Mouse (Mus musculus) megakaryocyte, adult 5-6 weeks (primary cell): Measurements from ENCODE around the gene Hist1h3f. TPM values are rescaled to one million over a fixed set of nuclear protein-coding genes. Genes with fewer than 3 reads are reported as not detected.
A peak's percentile ranks its signal among the peaks of the same experiment; 100 is the strongest.
"Not testable (repeated sequence)": the region's sequence is repeated elsewhere in the genome, so short reads cannot be mapped to it uniquely, and the experiment has no call there.

Source experiments
- ATAC-seq: 2 replicates; pipeline ENCODE4 v1.8.0; 2016; ENCODE audit warnings: mild to moderate bottlenecking, inconsistent platforms; ENCODE audit not compliant: poor library complexity, severe bottlenecking
- total RNA-seq, 2 experiments: library from RNA; stranded (forward) in 1 of 2; stranded (reverse) in 1 of 2; fragments of 153-499, 151-499 nt in 1 of 2; fragments of 221-1000, 200-1000 nt in 1 of 2; gene quantifications; 2 replicates each; pipeline versions ENCODE4 v1.2.3 to v1.2.4; 2015 to 2017

The Hist1h3f gene
- total RNA-seq, 2 experiments from 2014 or later, result 48.7 to 145 TPM

DNA sequence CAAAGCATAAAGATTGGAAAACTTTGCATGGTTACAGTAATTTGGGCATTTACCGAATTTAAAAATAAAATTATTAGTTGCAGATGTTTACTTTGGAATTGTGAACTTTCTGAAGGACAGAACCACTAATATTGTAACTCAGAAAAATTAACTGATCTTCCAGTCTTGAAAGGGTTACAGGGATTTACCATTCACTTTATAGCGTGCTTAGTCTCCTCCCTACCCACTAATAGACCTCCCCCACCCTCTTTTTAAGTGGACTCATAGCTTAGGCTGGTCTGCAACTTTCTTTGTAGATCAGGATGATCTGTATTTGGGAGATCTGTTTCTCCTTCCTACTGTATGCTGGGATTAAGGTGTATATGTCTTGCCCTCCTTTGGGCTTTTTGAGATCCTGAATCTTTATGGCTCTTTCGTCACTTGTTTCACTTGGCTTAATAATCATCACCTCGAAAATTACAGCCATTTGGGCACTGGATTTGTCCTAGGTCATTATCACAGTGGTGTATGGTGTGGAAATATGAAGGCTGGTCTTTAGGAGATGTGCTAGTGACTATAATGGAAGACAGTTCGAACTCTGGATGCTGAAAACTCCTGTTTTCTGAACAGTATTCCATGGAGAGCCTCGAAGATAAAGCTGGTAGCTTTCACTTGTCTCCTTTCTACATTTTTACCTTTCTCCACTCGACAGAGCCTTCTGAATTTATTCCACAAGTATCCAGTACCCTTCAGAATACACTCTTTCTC lies 7.6 kb upstream of the Hist1h3f start:
- ATAC-seq, result no peak

DNA sequence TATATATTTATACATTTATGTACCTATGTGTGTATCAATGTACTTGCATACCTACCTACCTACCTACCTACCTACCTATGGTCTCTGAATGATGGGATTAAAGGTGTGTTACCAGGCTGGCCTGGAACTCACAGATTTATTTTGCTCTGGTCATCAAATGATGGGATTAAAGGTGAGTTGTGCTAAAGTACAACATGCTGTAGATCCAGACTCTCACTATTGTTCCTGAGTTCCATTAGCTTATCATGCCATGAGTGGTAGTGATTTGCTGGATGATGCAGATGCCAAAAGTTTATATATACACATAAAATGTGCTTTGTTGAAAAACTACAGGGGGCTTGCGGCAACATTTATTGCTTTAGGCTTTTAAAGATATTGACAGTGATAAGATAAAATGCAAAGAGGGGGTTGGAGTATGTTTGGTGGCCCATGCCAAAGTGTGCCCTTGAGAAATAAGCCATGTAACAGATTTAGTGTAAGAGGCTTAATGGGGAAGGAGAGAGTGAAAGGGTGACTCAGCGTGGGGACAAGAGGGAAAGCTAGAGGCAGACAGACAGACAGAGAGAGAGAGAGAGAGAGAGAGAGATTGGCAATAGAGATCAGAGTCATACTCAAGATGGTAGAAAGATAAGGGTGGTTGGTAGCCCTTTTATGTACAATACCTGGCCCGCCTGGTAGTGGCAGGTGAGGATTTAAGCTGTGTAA lies 6.7 kb upstream of the Hist1h3f start:
- ATAC-seq, result no peak

DNA sequence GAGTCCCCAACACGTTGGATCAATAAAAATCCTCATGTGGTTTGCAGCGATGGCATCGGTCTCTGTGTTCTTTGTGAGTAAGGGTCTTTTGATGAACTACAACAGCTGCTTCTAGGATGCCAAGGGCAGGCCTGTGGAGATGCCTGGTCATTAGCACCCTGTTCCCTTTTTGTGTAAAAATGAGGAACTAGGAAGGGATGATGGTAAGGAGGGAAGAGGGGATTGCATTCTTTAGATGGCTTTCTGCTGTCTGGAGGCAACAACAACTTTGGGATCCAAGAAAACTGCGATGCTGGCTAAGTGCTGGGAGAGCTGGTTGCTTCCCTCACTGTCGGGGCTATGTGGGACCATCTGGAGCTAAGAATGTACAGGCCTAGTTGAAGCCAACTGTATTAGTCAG lies 5.6 kb upstream of the Hist1h3f start:
- peak; percentile 39; the same call in 1 of the 2 replicates for ATAC-seq

- ATAC-seq, result not testable (repeated sequence)
Measured at GRCm38 (mm10) chr13:23539821-23540220, 4.0 kb upstream of the Hist1h3f start.

DNA sequence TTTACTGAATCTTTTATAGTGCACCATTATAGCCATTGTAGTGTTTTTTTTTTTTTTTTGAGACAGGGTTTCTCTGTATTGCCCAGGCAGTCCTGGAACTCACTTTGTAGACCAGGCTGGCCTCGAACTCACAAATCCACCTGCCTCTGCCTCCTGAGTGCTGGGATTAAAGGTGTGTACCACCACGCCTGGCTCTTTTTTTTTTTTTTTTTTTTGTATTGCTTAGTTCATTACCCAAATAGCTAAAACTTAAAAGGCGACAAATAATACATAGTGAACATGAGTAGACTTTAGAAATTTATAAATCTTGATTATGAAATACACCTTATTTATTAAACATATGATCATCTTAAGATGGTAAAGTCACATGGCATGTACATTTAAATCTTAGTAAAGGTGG lies 2.4 kb upstream of the Hist1h3f start:
- ATAC-seq, result no peak

- not testable (repeated sequence) for ATAC-seq
Measured at GRCm38 (mm10) chr13:23542225-23542980, 1.4 kb upstream of the Hist1h3f start.

DNA sequence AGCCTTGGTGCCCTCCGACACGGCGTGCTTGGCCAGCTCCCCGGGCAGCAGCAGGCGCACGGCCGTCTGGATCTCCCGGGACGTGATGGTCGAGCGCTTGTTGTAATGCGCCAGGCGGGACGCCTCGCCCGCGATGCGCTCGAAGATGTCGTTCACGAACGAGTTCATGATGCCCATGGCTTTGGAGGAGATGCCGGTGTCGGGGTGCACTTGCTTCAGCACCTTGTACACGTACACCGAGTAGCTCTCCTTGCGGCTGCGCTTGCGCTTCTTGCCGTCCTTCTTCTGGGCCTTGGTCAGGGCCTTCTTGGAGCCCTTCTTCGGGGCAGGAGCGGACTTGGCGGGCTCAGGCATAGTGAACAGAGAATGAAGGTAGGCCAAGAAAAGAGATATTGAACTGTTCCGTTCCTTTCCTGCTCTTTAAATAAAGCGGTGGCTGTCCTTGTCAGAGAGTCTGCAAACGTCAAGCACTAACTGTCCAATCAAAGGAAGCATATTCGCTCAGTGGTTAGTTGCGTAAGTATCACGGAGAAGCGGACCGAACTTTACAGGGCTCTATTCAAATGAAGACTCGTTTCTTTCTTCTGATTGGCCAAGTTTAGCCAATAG lies 749 bp upstream of the Hist1h3f start, which contains the start of gene Hist1h2bh:
Gene Hist1h2bh, minus strand, starts transcription at position 394 of the 609 bp plus-strand sequence.
- ATAC-seq, result peak; percentile 88

DNA sequence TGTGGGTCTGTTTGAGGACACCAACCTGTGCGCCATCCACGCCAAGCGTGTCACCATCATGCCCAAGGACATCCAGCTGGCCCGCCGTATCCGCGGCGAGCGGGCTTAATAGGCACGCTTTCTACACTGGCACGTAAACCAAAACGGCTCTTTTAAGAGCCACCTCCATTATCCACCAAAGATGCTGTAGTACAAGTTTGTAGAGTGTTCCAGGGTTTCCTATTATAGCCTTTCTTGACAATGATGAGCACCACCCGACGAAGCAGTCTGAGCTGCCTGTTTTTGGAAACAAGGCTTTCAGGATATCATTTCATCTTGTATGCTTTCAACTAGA lies 902 bp downstream of the Hist1h3f start:
- peak; percentile 14; the same call in 1 of the 2 replicates for ATAC-seq

GRCm38 (mm10) chr13:23546694-23547093 lies 2.8 kb downstream of the Hist1h3f start:
- no peak for ATAC-seq

- ATAC-seq, result no peak
Measured at GRCm38 (mm10) chr13:23550761-23551145, 6.9 kb downstream of the Hist1h3f start.

DNA sequence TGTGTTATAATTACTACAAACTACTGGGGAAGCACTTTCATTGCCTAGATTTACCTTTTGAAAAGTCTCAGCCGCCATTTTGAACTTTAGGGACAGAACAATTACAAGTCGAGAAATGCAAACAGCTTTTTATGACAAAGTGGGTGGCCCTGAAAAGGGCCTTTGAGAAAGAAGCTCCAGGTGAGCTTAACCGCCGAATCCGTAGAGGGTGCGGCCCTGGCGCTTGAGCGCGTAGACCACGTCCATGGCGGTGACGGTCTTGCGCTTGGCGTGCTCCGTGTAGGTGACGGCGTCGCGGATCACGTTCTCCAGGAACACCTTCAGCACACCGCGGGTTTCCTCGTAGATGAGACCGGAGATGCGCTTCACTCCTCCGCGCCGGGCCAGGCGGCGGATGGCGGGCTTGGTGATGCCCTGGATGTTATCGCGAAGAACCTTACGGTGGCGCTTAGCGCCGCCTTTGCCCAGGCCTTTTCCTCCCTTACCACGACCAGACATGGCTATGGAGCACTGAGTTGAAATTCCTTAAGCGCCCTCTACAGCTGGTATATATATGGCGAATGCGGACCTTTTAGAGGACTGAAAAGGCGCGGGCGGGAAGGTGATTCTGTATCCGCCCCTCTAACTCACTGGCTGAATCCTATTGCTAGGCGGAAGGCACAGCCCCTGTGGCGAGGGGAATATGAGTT lies 7.4 kb downstream of the Hist1h3f start, which contains the start of gene Hist1h4f:
Gene Hist1h4f, minus strand, starts transcription at position 503 of the 689 bp plus-strand sequence.
- ATAC-seq, result peak; percentile 60

DNA sequence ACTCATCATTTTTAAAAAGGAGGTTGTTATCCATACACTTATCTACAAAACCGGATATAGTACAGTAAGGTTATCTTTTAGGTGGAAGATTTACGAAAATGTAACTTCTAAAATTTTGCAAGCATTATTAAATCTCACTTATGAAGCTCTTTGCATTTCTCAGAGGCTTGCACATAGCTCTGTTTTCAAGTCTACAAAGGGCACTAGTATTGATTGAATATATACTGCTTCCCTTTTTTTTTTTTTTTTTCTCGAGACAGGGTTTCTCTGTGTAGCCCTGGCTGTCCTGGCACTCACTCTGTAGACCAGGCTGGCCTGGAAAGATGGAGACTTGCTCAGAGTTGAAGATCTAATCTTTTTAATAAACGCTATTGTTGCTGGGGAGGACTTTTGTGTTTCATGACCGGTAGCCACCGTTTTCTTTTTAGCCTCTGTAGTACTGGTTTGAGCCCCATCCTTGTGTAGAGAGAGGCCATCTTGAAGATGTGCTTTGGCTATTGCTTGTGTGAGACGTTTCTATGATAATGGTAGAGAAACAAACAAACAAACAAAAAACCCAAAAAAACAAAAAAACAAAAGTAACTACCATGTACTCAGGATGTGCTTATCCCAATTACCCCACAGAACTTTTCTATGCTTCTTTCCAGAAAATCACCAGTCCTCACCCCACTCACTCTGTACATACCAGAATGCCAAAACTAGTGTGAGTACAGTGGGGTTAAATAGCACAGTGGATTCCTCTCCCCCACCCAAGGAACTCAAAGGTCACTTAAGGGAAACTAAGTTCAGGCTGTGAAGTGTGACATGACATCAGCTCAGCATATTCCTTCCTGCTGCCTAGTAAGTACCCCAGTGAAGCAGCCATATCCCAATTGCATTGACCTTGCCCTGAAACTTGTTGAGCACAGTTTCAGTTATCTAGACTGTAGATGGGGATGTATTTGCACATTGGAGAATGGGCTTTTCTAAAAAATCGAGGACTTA lies 8.4 kb downstream of the Hist1h3f start:
- ATAC-seq, result no peak

DNA sequence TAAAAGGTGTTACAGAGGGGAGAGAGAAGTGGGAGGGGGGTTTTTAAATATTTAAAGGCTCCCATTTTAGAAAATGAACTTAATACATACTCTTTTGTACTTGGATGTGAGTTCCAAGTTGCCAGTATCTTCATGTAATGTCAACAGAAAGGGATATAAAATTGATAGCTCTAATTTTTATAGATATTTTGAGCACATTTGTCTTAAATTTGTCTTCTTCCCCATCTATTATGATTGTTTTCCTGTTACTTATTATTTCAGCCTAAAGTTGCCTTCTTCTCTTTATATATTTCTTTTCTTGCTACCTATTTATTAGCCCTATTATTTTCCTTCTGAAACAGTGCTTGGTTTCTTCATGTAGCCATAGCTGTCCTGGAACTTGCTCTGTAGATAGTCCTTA lies 9.1 kb downstream of the Hist1h3f start, which contains the start of gene Hist1h1d:
Gene Hist1h1d, plus strand, starts transcription at position 301 of the 400 bp plus-strand sequence.
- ATAC-seq, result no peak

- no peak for ATAC-seq
Measured at GRCm38 (mm10) chr13:23554393-23554792, 10.5 kb downstream of the Hist1h3f start.

DNA sequence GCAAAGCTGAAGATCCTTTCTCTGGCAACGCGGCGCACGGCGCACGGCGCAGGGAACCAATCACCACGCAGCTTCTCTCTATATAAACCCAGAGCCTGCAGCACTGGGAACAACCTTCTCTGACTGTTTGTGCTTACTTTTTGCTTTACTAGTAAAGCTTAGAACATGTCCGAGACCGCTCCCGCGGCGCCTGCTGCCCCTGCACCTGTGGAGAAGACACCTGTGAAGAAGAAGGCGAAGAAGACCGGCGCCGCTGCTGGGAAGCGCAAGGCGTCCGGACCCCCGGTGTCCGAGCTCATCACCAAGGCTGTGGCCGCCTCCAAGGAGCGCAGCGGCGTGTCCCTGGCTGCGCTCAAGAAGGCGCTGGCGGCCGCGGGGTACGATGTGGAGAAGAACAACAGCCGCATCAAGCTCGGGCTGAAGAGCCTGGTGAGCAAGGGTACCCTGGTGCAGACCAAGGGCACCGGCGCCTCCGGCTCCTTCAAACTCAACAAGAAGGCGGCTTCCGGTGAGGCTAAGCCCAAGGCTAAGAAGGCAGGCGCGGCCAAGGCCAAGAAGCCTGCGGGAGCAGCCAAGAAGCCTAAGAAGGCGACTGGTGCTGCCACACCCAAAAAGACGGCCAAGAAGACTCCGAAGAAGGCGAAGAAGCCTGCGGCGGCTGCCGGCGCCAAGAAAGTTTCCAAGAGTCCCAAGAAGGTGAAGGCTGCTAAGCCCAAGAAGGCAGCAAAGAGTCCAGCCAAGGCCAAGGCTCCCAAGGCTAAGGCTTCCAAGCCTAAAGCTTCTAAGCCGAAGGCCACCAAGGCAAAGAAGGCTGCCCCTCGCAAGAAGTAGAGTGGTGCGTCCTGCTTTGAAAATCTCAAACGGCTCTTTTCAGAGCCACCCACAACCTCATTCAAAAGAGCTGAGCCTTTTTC lies 11.3 kb downstream of the Hist1h3f start:
- ATAC-seq, result peak; percentile 66

GRCm38 (mm10) chr13:23555839-23556416 lies 12.1 kb downstream of the Hist1h3f start:
- ATAC-seq, result peak; percentile 32

- no peak for ATAC-seq
Measured at GRCm38 (mm10) chr13:23556906-23557305, 13.1 kb downstream of the Hist1h3f start.

DNA sequence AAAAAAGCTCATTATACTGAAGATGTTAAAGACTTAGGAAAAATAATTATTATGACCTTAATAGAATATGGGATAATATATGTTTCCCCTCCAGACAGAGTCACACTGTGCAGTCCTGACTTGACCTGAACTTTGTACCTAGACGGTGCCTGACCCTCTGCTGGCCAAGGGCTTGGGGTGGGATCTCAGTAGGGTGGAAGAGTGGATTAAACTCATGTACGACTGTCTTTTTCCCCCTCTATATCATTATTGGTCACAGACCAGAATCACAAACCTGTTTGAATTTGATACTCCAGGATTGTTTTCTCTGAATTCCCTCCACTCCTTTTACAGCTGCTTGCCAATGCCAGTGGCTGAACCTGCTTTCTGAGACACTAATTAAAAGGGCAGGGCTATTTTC lies 16.8 kb downstream of the Hist1h3f start:
- ATAC-seq, result not testable (repeated sequence)
